Mouse (Mus musculus) bone marrow macrophage, adult 2 months (primary cell): ENCODE measurements around the gene Gm17581. TPM values are rescaled to one million over a fixed set of nuclear protein-coding genes. Genes with fewer than 3 reads are reported as not detected.
"Not testable (repeated sequence)": the region's sequence is repeated elsewhere in the genome, so short reads cannot be mapped to it uniquely, and the experiment has no call there.

Source experiments
- H3K27ac ChIP-seq: 2 replicates; pipeline ENCODE4 v1.5.1; 2012; ENCODE audit warnings: low read depth, low read length; ENCODE audit not compliant: insufficient read depth
- H3K4me1 ChIP-seq: 2 replicates; pipeline ENCODE4 v1.6.1; 2012; ENCODE audit warnings: low read length; ENCODE audit not compliant: control insufficient read depth, insufficient read depth
- H3K4me3 ChIP-seq: 2 replicates; pipeline ENCODE4 v1.5.1; 2012; ENCODE audit warnings: mild to moderate bottlenecking, low read length, moderate library complexity; ENCODE audit not compliant: insufficient read depth
- CTCF ChIP-seq: IDR thresholded peaks from 2 replicates; pipeline ENCODE4 v1.5.1; 2012; ENCODE audit warnings: low read depth, mild to moderate bottlenecking, low read length, moderate library complexity
- POLR2A ChIP-seq: IDR thresholded peaks from 2 replicates; pipeline ENCODE4 v1.6.1; 2012; ENCODE audit warnings: mild to moderate bottlenecking, low read depth, low read length, borderline replicate concordance
- polyA plus RNA-seq: library from polyadenylated mRNA; stranded (reverse); fragments of >200 nt; gene quantifications from 2 replicates; pipeline ENCODE4 v1.2.4, GENCODE M21; 2012; ENCODE audit not compliant: missing spikeins, insufficient read depth, insufficient read length

The Gm17581 gene
- polyA plus RNA-seq, 1 experiment: not detected

- TF ChIP-seq CTCF (no peak), POLR2A (no peak)
Measured at GRCm38 (mm10) chr2:155724036-155724435, 11.6 kb downstream of the Gm17581 start.

GRCm38 (mm10) chr2:155720585-155720984 lies 15.1 kb downstream of the Gm17581 start:
- Histone ChIP-seq H3K27ac (no peak overlapping the region), H3K4me3 (no peak overlapping the region), H3K4me1 (peaks cover 13% of the 10 kb centered on the region)
- TF ChIP-seq POLR2A (no peak), CTCF (no peak)

More at GRCm38 (mm10) chr2:155724036-155724435, 11.6 kb downstream of the Gm17581 start:
- no peak overlapping the region for H3K4me3 ChIP-seq
- H3K27ac ChIP-seq: no peak overlapping the region
- peaks cover 37% of the 10 kb centered on the region for H3K4me1 ChIP-seq

GRCm38 (mm10) chr2:155717082-155717990 lies 18.3 kb downstream of the Gm17581 start:
- no peaks in the 10 kb centered on the region for H3K4me1 ChIP-seq
- no peak overlapping the region for H3K4me3 ChIP-seq
- TF ChIP-seq POLR2A (no peak), CTCF (no peak)
- H3K27ac ChIP-seq: no peak overlapping the region

- Histone ChIP-seq H3K4me3 (no peak overlapping the region), H3K4me1 (peaks cover 9% of the 10 kb centered on the region), H3K27ac (no peak overlapping the region)
- TF ChIP-seq POLR2A: no peak
- no peak for TF ChIP-seq CTCF
Measured at GRCm38 (mm10) chr2:155710557-155710956, 25.1 kb downstream of the Gm17581 start.

GRCm38 (mm10) chr2:155707251-155707650 lies 28.4 kb downstream of the Gm17581 start:
- Histone ChIP-seq H3K4me3 (no peak overlapping the region), H3K27ac (no peak overlapping the region), H3K4me1 (peaks cover 9% of the 10 kb centered on the region)
- TF ChIP-seq POLR2A: no peak
- no peak for TF ChIP-seq CTCF

- no peak for TF ChIP-seq POLR2A
- TF ChIP-seq CTCF: no peak
- Histone ChIP-seq H3K27ac (no peak overlapping the region), H3K4me3 (no peak overlapping the region), H3K4me1 (no peaks in the 10 kb centered on the region)
Measured at GRCm38 (mm10) chr2:155703630-155704029, 32.0 kb downstream of the Gm17581 start.

- Histone ChIP-seq H3K4me3 (no peak overlapping the region), H3K4me1 (no peaks in the 10 kb centered on the region), H3K27ac (no peak overlapping the region)
- no peak for TF ChIP-seq CTCF
Measured at GRCm38 (mm10) chr2:155701399-155701919, 34.2 kb downstream of the Gm17581 start.

GRCm38 (mm10) chr2:155698443-155698842 lies 37.2 kb downstream of the Gm17581 start:
- not testable (repeated sequence) for H3K4me3 ChIP-seq

GRCm38 (mm10) chr2:155696851-155697250 lies 38.8 kb downstream of the Gm17581 start:
- H3K4me1 ChIP-seq: no peaks in the 10 kb centered on the region
- H3K4me3 ChIP-seq: no peak overlapping the region
- H3K27ac ChIP-seq: no peak overlapping the region
- TF ChIP-seq CTCF (no peak), POLR2A (no peak)

More at GRCm38 (mm10) chr2:155698443-155698842, 37.2 kb downstream of the Gm17581 start:
- H3K27ac ChIP-seq, H3K4me1 ChIP-seq: not testable (repeated sequence)

GRCm38 (mm10) chr2:155696091-155696558 lies 39.5 kb downstream of the Gm17581 start:
- Histone ChIP-seq H3K4me3 (no peak overlapping the region), H3K27ac (no peak overlapping the region)

More at GRCm38 (mm10) chr2:155696091-155696558, 39.5 kb downstream of the Gm17581 start:
- TF ChIP-seq CTCF: peak; percentile 100
- TF ChIP-seq POLR2A: no peak
- H3K4me1 ChIP-seq: no peaks in the 10 kb centered on the region
